Mouse (Mus musculus): ENCODE data around the gene Yeats4.

DNA sequence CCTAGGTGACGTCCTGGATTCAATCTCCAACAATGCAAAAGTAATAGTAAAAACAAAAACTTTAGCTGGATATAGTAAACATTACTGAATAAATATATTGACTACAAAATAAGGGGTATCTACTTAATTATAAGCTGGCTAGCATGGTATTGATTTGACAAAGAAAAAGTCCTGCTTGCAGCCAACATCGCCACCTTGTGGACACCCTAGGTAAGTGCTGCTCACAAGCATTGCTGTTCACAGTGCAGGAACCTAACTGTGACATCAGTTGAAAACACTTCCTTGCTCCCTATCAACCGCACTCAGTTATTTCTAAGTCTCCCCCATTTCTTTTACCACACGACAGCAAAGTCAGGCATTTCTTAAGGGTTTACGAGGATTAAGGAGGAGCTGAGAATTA is 7.5 kb downstream of the Yeats4 start:
- TF ChIP-seq CTCF (conservative IDR thresholded peaks at IDR 0.05; ENCODE audit: low read length), result peak; percentile 94
- TF ChIP-seq POU5F1 (IDR thresholded peaks at IDR 0.05; ENCODE audit: borderline replicate concordance, low read length), result no peak
- no peak for TF ChIP-seq NANOG (IDR thresholded peaks at IDR 0.05; ENCODE audit: borderline replicate concordance, low read length)

All from E14TG2a.4 (cell line).